Mouse (Mus musculus): ENCODE measurements around the gene Erbin.

DNA sequence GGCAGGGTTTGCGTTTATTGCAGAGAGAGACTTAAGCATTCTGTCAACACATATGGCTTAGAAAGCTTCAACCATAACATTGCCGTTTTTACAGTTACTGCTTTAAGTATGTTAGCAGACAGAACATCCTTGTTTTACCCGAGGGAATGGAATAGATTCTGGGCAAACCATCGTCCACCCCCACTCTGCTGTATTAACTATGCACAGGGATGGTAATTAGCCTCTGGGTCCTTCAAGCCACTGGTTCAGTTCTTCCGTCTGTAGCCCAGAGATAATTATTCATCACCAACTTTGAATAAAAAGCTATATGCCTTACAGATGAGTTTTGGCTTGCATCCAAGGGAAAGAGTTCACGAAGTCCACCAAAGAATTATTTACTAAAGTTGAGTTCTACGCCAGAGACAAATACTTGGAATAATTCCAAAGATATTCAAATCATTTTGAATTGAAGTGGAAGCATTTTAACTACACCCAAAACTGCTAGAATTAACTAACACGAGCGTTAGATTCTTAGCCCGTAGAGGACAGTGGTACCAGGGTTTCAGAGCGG is 1.6 kb upstream of the Erbin start:
- TF ChIP-seq CTCF (IDR thresholded peaks at IDR 0.05; ENCODE audit: control insufficient read depth, insufficient read depth, insufficient replicate concordance, low read depth, low read length) (no peak), POLR2A (IDR thresholded peaks at IDR 0.05; ENCODE audit: control insufficient read depth, low read depth, low read length) (no peak)

Measured in testis, adult 2 months (tissue).